Mouse (Mus musculus) liver, postnatal 0 days (tissue): ENCODE results near the gene Dpf2.

Source experiments
- CTCF ChIP-seq: sonication (generic); IDR thresholded peaks from 2 replicates; pipeline ENCODE4 v1.5.1; 2016; ENCODE audit warnings: antibody characterized with exemption, low read depth
- EP300 ChIP-seq: IDR thresholded peaks from 2 replicates; pipeline ENCODE4 v1.6.1; 2016; ENCODE audit warnings: antibody characterized with exemption, low read depth, mild to moderate bottlenecking

DNA sequence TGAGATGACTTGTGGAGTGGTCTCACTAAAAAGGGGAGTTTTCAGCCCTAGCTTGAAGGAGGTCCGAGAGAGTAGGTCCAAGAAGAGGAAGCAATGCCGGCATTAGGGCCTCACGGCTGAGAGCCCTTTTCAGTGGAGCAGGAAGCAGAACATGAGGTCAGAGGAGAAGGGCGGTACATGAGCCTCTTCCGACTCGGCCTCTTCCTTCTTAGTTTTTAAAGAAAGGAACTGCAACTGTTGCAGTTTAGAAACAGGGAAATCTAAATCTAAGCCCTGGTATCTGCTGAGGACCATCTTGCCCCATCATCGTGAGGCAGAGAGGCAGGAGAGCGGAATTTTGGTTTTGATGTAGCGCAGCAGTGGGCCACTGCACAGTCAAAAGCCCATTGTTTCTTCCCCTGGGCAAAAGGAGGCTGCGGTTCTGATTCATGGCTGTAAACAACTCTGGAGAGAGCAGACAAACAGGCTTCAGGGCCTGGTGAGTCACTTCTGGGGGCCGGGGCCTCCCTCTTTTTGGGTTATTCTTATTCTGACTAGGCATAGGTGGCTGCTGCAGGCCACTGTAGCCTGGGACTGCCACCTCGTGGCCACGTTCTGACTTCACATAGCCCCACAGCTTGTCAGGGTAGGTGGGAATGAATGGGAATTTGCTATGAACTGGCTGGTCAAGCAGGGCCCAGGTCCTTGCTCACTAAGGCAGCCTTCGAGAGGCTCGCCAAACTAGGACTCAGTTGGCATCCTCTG lies 35.0 kb downstream of the Dpf2 start, which contains the start of gene Slc25a45:
- no peak for TF ChIP-seq EP300
- peak; percentile 91 for TF ChIP-seq CTCF
